Mouse (Mus musculus): ENCODE data around the gene Dnaaf3. TPM values are rescaled to one million over a fixed set of nuclear protein-coding genes. Genes with fewer than 3 reads are reported as not detected.
"Not testable (repeated sequence)": the region's sequence is repeated elsewhere in the genome, so short reads cannot be mapped to it uniquely, and the experiment has no call there.

Gene Dnaaf3
- polyA plus RNA-seq, 1 experiment from 2014 or later, result 3.0 TPM

- DNase-seq (ENCODE audit: low spot score), result no peak
- Histone ChIP-seq H3K4me1 (peaks cover 5% of the 10 kb centered on the region), H3K9me3 (no peaks in the 10 kb centered on the region), H3K36me3 (replicated peaks) (no peaks in the 10 kb centered on the region), H3K4me3 (no peak overlapping the region), H3K27ac (replicated peaks) (no peak overlapping the region), H3K27me3 (replicated peaks; ENCODE audit: low read depth, poor library complexity, severe bottlenecking) (0 out of 2 replicates have a peak, but pooled peaks cover 4% of the 10 kb centered on the region)
- 48% methylated on average over 4 of the region's 4 CpGs for WGBS
Observed at GRCm38 (mm10) chr7:4537181-4537580, 4.9 kb upstream of the Dnaaf3 start.

- Histone ChIP-seq H3K4me3 (no peak overlapping the region), H3K9me3 (no peaks in the 10 kb centered on the region), H3K4me1 (peaks cover 13% of the 10 kb centered on the region), H3K36me3 (replicated peaks) (no peaks in the 10 kb centered on the region), H3K27ac (replicated peaks) (no peak overlapping the region), H3K27me3 (replicated peaks; ENCODE audit: low read depth, poor library complexity, severe bottlenecking) (0 out of 2 replicates have a peak, but pooled peaks cover 4% of the 10 kb centered on the region)
- 91% methylated on average over 4 of the region's 4 CpGs for WGBS
- no peak for DNase-seq (ENCODE audit: low spot score)
Observed at GRCm38 (mm10) chr7:4536369-4536768, 4.1 kb upstream of the Dnaaf3 start.

- DNase-seq (ENCODE audit: low spot score); H3K27ac ChIP-seq (replicated peaks); H3K9me3 ChIP-seq; H3K36me3 ChIP-seq (replicated peaks); H3K4me3 ChIP-seq: not testable (repeated sequence)
- H3K4me1 ChIP-seq, result peaks cover 35% of the 10 kb centered on the region
- 44% methylated on average over 8 of the region's 8 CpGs for WGBS
- peaks cover 30% of the 10 kb centered on the region for H3K27me3 ChIP-seq (replicated peaks; ENCODE audit: low read depth, poor library complexity, severe bottlenecking)
Observed at GRCm38 (mm10) chr7:4530166-4530565, 2.1 kb downstream of the Dnaaf3 start.

- Histone ChIP-seq H3K27me3 (replicated peaks; ENCODE audit: low read depth, poor library complexity, severe bottlenecking) (peaks cover 39% of the 10 kb centered on the region), H3K4me3 (peak overlapping the region; percentile 52), H3K27ac (replicated peaks) (no peak overlapping the region; the same call in 1 of the 2 replicates), H3K36me3 (replicated peaks) (no peaks in the 10 kb centered on the region), H3K9me3 (0 out of 2 replicates have a peak, but pooled peaks cover 3% of the 10 kb centered on the region), H3K4me1 (peaks cover 31% of the 10 kb centered on the region)
- WGBS, result 43% methylated on average over 18 of the region's 18 CpGs
- no peak for DNase-seq (ENCODE audit: low spot score)
Observed at GRCm38 (mm10) chr7:4527302-4527689, 5.0 kb downstream of the Dnaaf3 start.

GRCm38 (mm10) chr7:4526341-4527301 lies 5.6 kb downstream of the Dnaaf3 start:
- 0 out of 2 replicates have a peak, but pooled peaks cover 3% of the 10 kb centered on the region for H3K9me3 ChIP-seq
- H3K27ac ChIP-seq (replicated peaks), result peak overlapping the region; percentile 81
- peaks cover 46% of the 10 kb centered on the region for H3K27me3 ChIP-seq (replicated peaks; ENCODE audit: low read depth, poor library complexity, severe bottlenecking)
- DNase-seq (ENCODE audit: low spot score), result peak; percentile 93
- peaks cover 26% of the 10 kb centered on the region for H3K4me1 ChIP-seq
- H3K4me3 ChIP-seq, result peak overlapping the region; percentile 52
- 24% methylated on average over 40 of the region's 40 CpGs for WGBS
- H3K36me3 ChIP-seq (replicated peaks), result no peaks in the 10 kb centered on the region

- DNase-seq (ENCODE audit: low spot score), result peak; percentile 71
- H3K9me3 ChIP-seq; H3K27ac ChIP-seq (replicated peaks); H3K36me3 ChIP-seq (replicated peaks); H3K4me3 ChIP-seq: not testable (repeated sequence)
- Histone ChIP-seq H3K27me3 (replicated peaks; ENCODE audit: low read depth, poor library complexity, severe bottlenecking) (peaks cover 56% of the 10 kb centered on the region), H3K4me1 (peaks cover 36% of the 10 kb centered on the region)
- 70% methylated on average over 15 of the region's 15 CpGs for WGBS
Observed at GRCm38 (mm10) chr7:4524212-4524922, 7.9 kb downstream of the Dnaaf3 start, which contains the start of gene Tnni3. Tnni3 (minus strand) TSS chr7:4524229.

- 88% methylated on average over 33 of the region's 33 CpGs for WGBS
- peaks cover 47% of the 10 kb centered on the region for H3K27me3 ChIP-seq (replicated peaks; ENCODE audit: low read depth, poor library complexity, severe bottlenecking)
- no peak overlapping the region for H3K4me3 ChIP-seq
- H3K4me1 ChIP-seq, result peaks cover 36% of the 10 kb centered on the region
- H3K36me3 ChIP-seq (replicated peaks), result no peaks in the 10 kb centered on the region
- H3K27ac ChIP-seq (replicated peaks), result no peak overlapping the region
- DNase-seq (ENCODE audit: low spot score), result no peak
- 0 out of 2 replicates have a peak, but pooled peaks cover 3% of the 10 kb centered on the region for H3K9me3 ChIP-seq
Observed at GRCm38 (mm10) chr7:4523205-4524130, 8.8 kb downstream of the Dnaaf3 start.

- Histone ChIP-seq H3K4me3 (peak overlapping the region; percentile 49; the same call in 1 of the 2 replicates), H3K27ac (replicated peaks) (no peak overlapping the region), H3K36me3 (replicated peaks) (no peaks in the 10 kb centered on the region), H3K27me3 (replicated peaks; ENCODE audit: low read depth, poor library complexity, severe bottlenecking) (peaks cover 35% of the 10 kb centered on the region), H3K4me1 (peaks cover 30% of the 10 kb centered on the region), H3K9me3 (0 out of 2 replicates have a peak, but pooled peaks cover 3% of the 10 kb centered on the region)
- no peak for DNase-seq (ENCODE audit: low spot score)
- WGBS, result 85% methylated on average over 6 of the region's 6 CpGs
Observed at GRCm38 (mm10) chr7:4522292-4522691, 10.0 kb downstream of the Dnaaf3 start.

- Histone ChIP-seq H3K4me3 (peak overlapping the region; percentile 49), H3K9me3 (0 out of 2 replicates have a peak, but pooled peaks cover 3% of the 10 kb centered on the region), H3K36me3 (replicated peaks) (no peaks in the 10 kb centered on the region), H3K27me3 (replicated peaks; ENCODE audit: low read depth, poor library complexity, severe bottlenecking) (peaks cover 29% of the 10 kb centered on the region), H3K4me1 (peaks cover 24% of the 10 kb centered on the region), H3K27ac (replicated peaks) (no peak overlapping the region)
- DNase-seq (ENCODE audit: low spot score), result peak; percentile 66
- WGBS, result 31% methylated on average over 32 of the region's 32 CpGs
Observed at GRCm38 (mm10) chr7:4521231-4522003, 10.8 kb downstream of the Dnaaf3 start.

- H3K27me3 ChIP-seq (replicated peaks; ENCODE audit: low read depth, poor library complexity, severe bottlenecking), result peaks cover 29% of the 10 kb centered on the region
- DNase-seq (ENCODE audit: low spot score), result no peak
- H3K9me3 ChIP-seq, result no peaks in the 10 kb centered on the region
- H3K4me1 ChIP-seq, result peaks cover 35% of the 10 kb centered on the region
- no peak overlapping the region for H3K27ac ChIP-seq (replicated peaks)
- no peaks in the 10 kb centered on the region for H3K36me3 ChIP-seq (replicated peaks)
- 63% methylated on average over 1 of the region's 1 CpGs for WGBS
- no peak overlapping the region for H3K4me3 ChIP-seq
Observed at GRCm38 (mm10) chr7:4518487-4518886, 13.8 kb downstream of the Dnaaf3 start.
